20 mouse cellular contexts compared by ENCODE assay signal in the genomic region with DNA sequence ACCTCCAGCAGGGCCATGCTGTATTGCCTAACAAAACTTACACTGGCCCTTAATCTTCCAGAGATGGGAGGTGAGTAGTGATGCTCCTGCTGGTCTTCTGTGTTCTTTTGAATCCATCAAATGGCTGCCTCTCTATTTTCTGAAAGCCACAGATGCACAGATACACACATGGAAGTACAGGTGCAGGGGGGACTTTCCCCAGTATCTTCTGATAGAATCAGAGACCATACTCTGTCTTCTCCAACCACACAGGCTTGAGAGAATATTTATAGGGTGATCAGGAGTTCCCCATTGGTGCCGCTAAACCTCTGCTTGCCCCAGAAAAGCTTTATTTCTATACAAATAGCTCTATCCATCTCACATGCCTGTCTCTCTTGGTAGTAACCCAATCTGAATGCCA.
DNase-seq lines count a peak whose midpoint lies in the region; ATAC-seq and TF ChIP-seq lines count a peak whose summit lies in the region.
"Had no signal": no experiment of that assay in that cellular context is flagged by ENCODE, and none has a peak within 500 bp of the region (broad histone marks: within the 10 kb centered on the region; RNA-seq: fewer than 3 reads in every experiment).

No protein-coding gene starts in this region.

- peak; percentile 75 for ATAC-seq in inflammation-experienced regulatory T-cells, adult 6 months
- no peak for ATAC-seq in frontal cortex, adult (ENCODE audit: low TSS enrichment)
- no peak for ATAC-seq in forebrain, embryonic 11.5 days (replicated peaks; ENCODE audit: low FRiP score)
- ATAC-seq: forebrain, embryonic 15.5 days had no signal

- DNase-seq in A20 (ENCODE audit: low read depth, low spot score), result peak; percentile 76
- DNase-seq in B cell, adult 2 months, result peak; percentile 33 to 41
- DNase-seq in CH12.LX (ENCODE audit: extremely low read depth), result peak; percentile 76
- DNase-seq in kidney, adult 8-10 months, result no peak
- no peak for DNase-seq in adrenal gland, postnatal 10 days
- DNase-seq in forebrain, embryonic 11.5 days (ENCODE audit: low spot score), result no peak
- DNase-seq: adrenal gland, adult 2 months; adrenal gland, postnatal 36 days; cerebellum, adult 2 months; cerebellum, postnatal 10 days; gastrocnemius, postnatal 10 days; heart, postnatal 36 days had no signal

- peak overlapping the region; percentile 78 for H3K4me2 ChIP-seq in CH12.LX (ENCODE audit: insufficient read depth, low read depth, poor library complexity, severe bottlenecking)
- no peak overlapping the region for H3K4me2 ChIP-seq in forebrain, embryonic 11.5 days (ENCODE audit: low read depth, low read length, severe bottlenecking)
- H3K4me2 ChIP-seq: embryonic facial prominence, embryonic 15.5 days; forebrain, embryonic 15.5 days; heart, embryonic 13.5 days; hindbrain, embryonic 15.5 days had no signal

- H3K9ac ChIP-seq in CH12.LX (ENCODE audit: insufficient read depth, low read depth), result peak overlapping the region; percentile 51; the same call in 1 of the 2 replicates
- no peak overlapping the region for H3K9ac ChIP-seq in forebrain, embryonic 11.5 days (ENCODE audit: low read length)
- H3K9ac ChIP-seq: embryonic facial prominence, embryonic 15.5 days; forebrain, embryonic 15.5 days; heart, embryonic 13.5 days; hindbrain, embryonic 15.5 days had no signal

- H3K27me3 ChIP-seq in CH12.LX (replicated peaks), result no peaks in the 10 kb centered on the region
- H3K27me3 ChIP-seq in forebrain, embryonic 11.5 days (ENCODE audit: control insufficient read depth, insufficient read depth, low read length), result no peaks in the 10 kb centered on the region
- H3K27me3 ChIP-seq: embryonic facial prominence, embryonic 15.5 days; forebrain, embryonic 15.5 days; heart, embryonic 13.5 days; hindbrain, embryonic 15.5 days had no signal

- H3K9me3 ChIP-seq in CH12.LX (replicated peaks; ENCODE audit: low read length), result no peaks in the 10 kb centered on the region
- H3K9me3 ChIP-seq in forebrain, embryonic 11.5 days (ENCODE audit: control insufficient read depth, low read length), result no peaks in the 10 kb centered on the region
- H3K9me3 ChIP-seq: embryonic facial prominence, embryonic 15.5 days; forebrain, embryonic 10.5 days; forebrain, embryonic 15.5 days; heart, embryonic 13.5 days; hindbrain, embryonic 15.5 days had no signal

- peak; percentile 71; the same call in 1 of the 2 replicates for TF ChIP-seq EP300 in CH12.LX (IDR thresholded peaks at IDR 0.05; ENCODE audit: low read length)

- TF ChIP-seq POLR2A in CH12.LX (IDR thresholded peaks at IDR 0.05; ENCODE audit: low read depth, low read length), result no peak

- peaks cover 22 to 88% of the 10 kb centered on the region in 2 experiments for H3K4me1 ChIP-seq in CH12.LX (ENCODE audit: control insufficient read depth in 1 of 2, insufficient read depth in 2 of 2)
- peaks cover 6% of the 10 kb centered on the region for H3K4me1 ChIP-seq in forebrain, embryonic 11.5 days (replicated peaks; ENCODE audit: control insufficient read depth, insufficient read depth, low read length)

- 90% methylated on average over 1 of the region's 1 CpGs for WGBS in forebrain, embryonic 11.5 days

- dilution Hi-C loops in CH12.LX (cut with MboI; ENCODE audit: extremely low pct_ligation_motif_present, extremely low pct_unique_long_range_greater_than_20kb, low sequenced_read_pairs), result no loop called here

- H3K36me3 ChIP-seq in CH12.LX (replicated peaks in 1 of 2; ENCODE audit: control insufficient read depth in 1 of 2, insufficient read depth in 1 of 2, low read length in 1 of 2), result no peaks in the 10 kb centered on the region
- H3K36me3 ChIP-seq in forebrain, embryonic 11.5 days (ENCODE audit: control insufficient read depth, insufficient read depth, low read length), result no peaks in the 10 kb centered on the region
- H3K36me3 ChIP-seq: embryonic facial prominence, embryonic 15.5 days; forebrain, embryonic 10.5 days; forebrain, embryonic 15.5 days; heart, embryonic 13.5 days; hindbrain, embryonic 15.5 days had no signal

- no peak overlapping the region for H3K4me3 ChIP-seq in CH12.LX (replicated peaks in 1 of 3; ENCODE audit: low read depth in 2 of 3, low read length in 2 of 3, poor library complexity in 1 of 3)
- H3K4me3 ChIP-seq in forebrain, embryonic 11.5 days (ENCODE audit: low read depth, low read length), result no peak overlapping the region
- H3K4me3 ChIP-seq: embryonic facial prominence, embryonic 15.5 days; erythroblast, embryonic 14.5 days; forebrain, embryonic 10.5 days; forebrain, embryonic 15.5 days; heart, embryonic 13.5 days; hindbrain, embryonic 15.5 days had no signal

- H3K27ac ChIP-seq in CH12.LX (ENCODE audit: insufficient read depth, low read depth), result peak overlapping the region; percentile 69
- no peak overlapping the region for H3K27ac ChIP-seq in forebrain, embryonic 11.5 days (ENCODE audit: low read depth, low read length)
- H3K27ac ChIP-seq: embryonic facial prominence, embryonic 15.5 days; forebrain, embryonic 10.5 days; forebrain, embryonic 15.5 days; heart, embryonic 13.5 days; hindbrain, embryonic 15.5 days had no signal

- no peaks in the 10 kb centered on the region for H3K79me2 ChIP-seq in CH12.LX (replicated peaks; ENCODE audit: control insufficient read depth, extremely low read depth, insufficient read depth, poor library complexity, severe bottlenecking)

- TF ChIP-seq RAD21 in CH12.LX (IDR thresholded peaks at IDR 0.05; ENCODE audit: low read depth, low read length), result peak; percentile 0; the same call in 1 of the 2 replicates

- in situ Hi-C loops in CH12.LX (cut with MboI; ENCODE audit: low pct_ligation_motif_present, low pct_unique_long_range_greater_than_20kb, low sequenced_read_pairs), result loop anchor here (25.0 kb wide), 2 partner anchors 456 to 1281 kb away; no protein-coding TSS in a partner anchor

- no peak for TF ChIP-seq CTCF in CH12.LX (conservative IDR thresholded peaks at IDR 0.05 in 1 of 2, IDR thresholded peaks at IDR 0.05 in 1 of 2; ENCODE audit: low read depth in 2 of 2, low read length in 2 of 2)

TF ChIP-seq in CH12.LX, 34 proteins besides CTCF, POLR2A, EP300 and RAD21:
- peak; percentile 86 for TF ChIP-seq TCF12 (IDR thresholded peaks at IDR 0.05; ENCODE audit: low read depth, low read length)
- TF ChIP-seq ZNF384 (IDR thresholded peaks at IDR 0.05; ENCODE audit: low read depth, low read length), result 0 out of 2 replicates have a peak, but pooled peaks have one; percentile 19
- TF ChIP-seq USF2 (conservative IDR thresholded peaks at IDR 0.05; ENCODE audit: low read depth, low read length), result no peak
- no peak for TF ChIP-seq HCFC1 (IDR thresholded peaks at IDR 0.05; ENCODE audit: low read depth, low read length)
- no peak for TF ChIP-seq ELF1 (IDR thresholded peaks at IDR 0.05; ENCODE audit: low read depth, low read length)
- TF ChIP-seq SMC3 (IDR thresholded peaks at IDR 0.05; ENCODE audit: low read depth, low read length), result 0 out of 2 replicates have a peak, but pooled peaks have one; percentile 12
- peak; percentile 59; the same call in 1 of the 2 replicates for TF ChIP-seq BHLHE40 (IDR thresholded peaks at IDR 0.05; ENCODE audit: low read depth, low read length)
- TF ChIP-seq JUN (IDR thresholded peaks at IDR 0.05; ENCODE audit: insufficient read depth, low read depth, low read length), result no peak
- TF ChIP-seq ZMIZ1 (IDR thresholded peaks at IDR 0.05; ENCODE audit: low read depth, low read length), result no peak
- peak; percentile 78 for TF ChIP-seq MEF2A (IDR thresholded peaks at IDR 0.05; ENCODE audit: borderline replicate concordance, low read depth, low read length)
- no peak for TF ChIP-seq POLR2AphosphoS2 (IDR thresholded peaks at IDR 0.05; ENCODE audit: low read depth, low read length)
- peak; percentile 76; the same call in 1 of the 2 replicates for TF ChIP-seq MYC (IDR thresholded peaks at IDR 0.05; ENCODE audit: low read depth, low read length)
- 0 out of 2 replicates have a peak, but pooled peaks have one; percentile 6 for TF ChIP-seq JUND (conservative IDR thresholded peaks at IDR 0.05; ENCODE audit: low read depth, low read length)
- TF ChIP-seq ZC3H11A (IDR thresholded peaks at IDR 0.05; ENCODE audit: low read depth, low read length), result no peak
- no peak for TF ChIP-seq MXI1 (IDR thresholded peaks at IDR 0.05; ENCODE audit: low read depth, low read length)
- peak; percentile 73 for TF ChIP-seq ETS1 (conservative IDR thresholded peaks at IDR 0.05; ENCODE audit: low read depth, low read length)
- no peak for TF ChIP-seq KAT2A (IDR thresholded peaks at IDR 0.05; ENCODE audit: insufficient replicate concordance, low read length)
- TF ChIP-seq E2F4 (IDR thresholded peaks at IDR 0.05; ENCODE audit: insufficient replicate concordance, low read depth, low read length), result no peak
- peak; percentile 69; the same call in 1 of the 2 replicates for TF ChIP-seq IRF4 (IDR thresholded peaks at IDR 0.05; ENCODE audit: low read depth, low read length)
- no peak for TF ChIP-seq MAX (IDR thresholded peaks at IDR 0.05; ENCODE audit: low read length)
- no peak for TF ChIP-seq CHD1 (IDR thresholded peaks at IDR 0.05; ENCODE audit: low read depth, low read length)
- no peak for TF ChIP-seq GABPA (IDR thresholded peaks at IDR 0.05; ENCODE audit: insufficient replicate concordance, low read depth, low read length)
- TF ChIP-seq ZKSCAN1 (IDR thresholded peaks at IDR 0.05; ENCODE audit: borderline replicate concordance, low read depth, low read length), result no peak
- no peak for TF ChIP-seq MAFK (IDR thresholded peaks at IDR 0.05; ENCODE audit: insufficient replicate concordance, low read length)
- no peak for TF ChIP-seq PAX5 (IDR thresholded peaks at IDR 0.05; ENCODE audit: low read length)
- peak; percentile 28; the same call in 1 of the 2 replicates for TF ChIP-seq CHD2 (IDR thresholded peaks at IDR 0.05; ENCODE audit: low read length)
- TF ChIP-seq NRF1 (IDR thresholded peaks at IDR 0.05; ENCODE audit: low read depth, low read length), result no peak
- TF ChIP-seq SIN3A (IDR thresholded peaks at IDR 0.05; ENCODE audit: low read length), result peak; percentile 55; the same call in 1 of the 2 replicates
- TF ChIP-seq NELFE (IDR thresholded peaks at IDR 0.05; ENCODE audit: low read depth, low read length), result no peak
- no peak for TF ChIP-seq MAZ (IDR thresholded peaks at IDR 0.05; ENCODE audit: low read depth, low read length)
- no peak for TF ChIP-seq UBTF (IDR thresholded peaks at IDR 0.05; ENCODE audit: low read depth, low read length)
- TF ChIP-seq RCOR1 (conservative IDR thresholded peaks at IDR 0.05; ENCODE audit: low read depth, low read length), result no peak
- TF ChIP-seq TBP (conservative IDR thresholded peaks at IDR 0.05; ENCODE audit: low read depth, low read length), result no peak
- TF ChIP-seq USF1 (IDR thresholded peaks at IDR 0.05; ENCODE audit: low read depth, low read length), result no peak

Comparison
In these comparisons a context has a peak if more than half of its experiments do, and no peak if none do; other contexts are left out.
1. DNase-seq: peak in A20 (single experiment), B cell, adult 2 months (2 of 2) and CH12.LX (single experiment); none in kidney, adult 8-10 months (0 of 2), adrenal gland, postnatal 10 days (single experiment) and forebrain, embryonic 11.5 days (single experiment).